Mouse (Mus musculus) olfactory bulb, adult 2 months (tissue): Measurements from ENCODE around the gene Hadh. TPM values are rescaled to one million over a fixed set of nuclear protein-coding genes. Genes with fewer than 3 reads are reported as not detected.

Experiments used
- H3K27ac ChIP-seq: fragments of 200-500 bp; 2 replicates; pipeline ENCODE4 v1.5.1; 2012; ENCODE audit warnings: low read depth, low read length; ENCODE audit not compliant: insufficient read depth
- H3K4me1 ChIP-seq: fragments of 200-500 bp; 2 replicates; pipeline ENCODE4 v1.6.1; 2012; ENCODE audit warnings: low read length; ENCODE audit not compliant: control insufficient read depth, insufficient read depth
- H3K4me3 ChIP-seq: fragments of 200-500 bp; 2 replicates; pipeline ENCODE4 v1.5.1; 2012; ENCODE audit warnings: mild to moderate bottlenecking, low read depth, low read length, moderate library complexity; ENCODE audit not compliant: insufficient read depth
- CTCF ChIP-seq: fragments of 200-500 bp; IDR thresholded peaks from 2 replicates; pipeline ENCODE4 v1.5.1; 2012; ENCODE audit warnings: low read depth, mild to moderate bottlenecking, low read length, moderate library complexity; ENCODE audit not compliant: insufficient read depth
- POLR2A ChIP-seq: fragments of 200-500 bp; IDR thresholded peaks from 2 replicates; pipeline ENCODE4 v1.6.1; 2012; ENCODE audit warnings: mild to moderate bottlenecking, low read depth, low read length, moderate library complexity; ENCODE audit not compliant: insufficient read depth
- WGBS: fragments of 180-500 bp; shearing (Covaris S2); methylation state at CpG from one replicate; pipeline ENCODE4 v1.1.7; 2018; 5-methylcytosine and 5-hydroxymethylcytosine counted together
- polyA plus RNA-seq: library from polyadenylated mRNA; stranded (reverse); fragments of >200 nt; gene quantifications from 2 replicates; pipeline ENCODE4 v1.2.4, GENCODE M21; 2012; ENCODE audit warnings: low replicate concordance; ENCODE audit not compliant: missing spikeins, insufficient read depth, insufficient read length

The Hadh gene
- polyA plus RNA-seq, 1 experiment: not detected

- Histone ChIP-seq H3K27ac (no peak overlapping the region), H3K4me3 (no peak overlapping the region), H3K4me1 (peaks cover 2% of the 10 kb centered on the region)
- TF ChIP-seq CTCF (no peak), POLR2A (no peak)
- 77% methylated on average over 7 of the region's 7 CpGs for WGBS
Measured at GRCm38 (mm10) chr3:131191454-131191853, 80.4 kb downstream of the Hadh start.

- WGBS: 86% methylated on average over 19 of the region's 19 CpGs
- Histone ChIP-seq H3K27ac (no peak overlapping the region), H3K4me3 (no peak overlapping the region), H3K4me1 (peaks cover 2% of the 10 kb centered on the region)
- TF ChIP-seq POLR2A (no peak), CTCF (no peak)
Measured at GRCm38 (mm10) chr3:131190671-131191367, 81.1 kb downstream of the Hadh start.

GRCm38 (mm10) chr3:131190239-131190638 lies 81.7 kb downstream of the Hadh start:
- 34% methylated on average over 11 of the region's 11 CpGs for WGBS
- no peak overlapping the region for H3K27ac ChIP-seq
- no peak for TF ChIP-seq POLR2A
- no peak for TF ChIP-seq CTCF
- H3K4me3 ChIP-seq: no peak overlapping the region
- H3K4me1 ChIP-seq: peaks cover 2% of the 10 kb centered on the region

GRCm38 (mm10) chr3:131186193-131186592 lies 85.7 kb downstream of the Hadh start:
- no peak overlapping the region for H3K4me3 ChIP-seq
- H3K27ac ChIP-seq: no peak overlapping the region
- H3K4me1 ChIP-seq: peaks cover 2% of the 10 kb centered on the region
- WGBS: 90% methylated on average over 5 of the region's 5 CpGs
- no peak for TF ChIP-seq POLR2A
- no peak for TF ChIP-seq CTCF

Other genes starting within 250 kb of the Hadh start
- 238 TPM in 1 of 2 replicates, not detected in the other for gene Lef1, start 161.6 kb downstream of the Hadh start, polyA plus RNA-seq
- gene Cyp2u1, start 31.1 kb upstream of the Hadh start, polyA plus RNA-seq: not detected in 2 replicates
- not detected in 2 replicates for gene Sgms2, start 219.3 kb upstream of the Hadh start, polyA plus RNA-seq